Mouse (Mus musculus): ENCODE results near the gene Gamt. TPM values are rescaled to one million over a fixed set of nuclear protein-coding genes. Genes with fewer than 3 reads are reported as not detected.
A peak's percentile ranks its signal among the peaks of the same experiment; 100 is the strongest.

Gamt gene
- polyA plus RNA-seq, 1 experiment from 2014 or later: 28.1 TPM

GRCm38 (mm10) chr10:80297526-80298133 is 36.8 kb upstream of the Gamt start:
- no peaks in the 10 kb centered on the region for H3K9me3 ChIP-seq
- 0 out of 2 replicates have a peak overlapping the region, but pooled peaks have one; percentile 43 for H3K4me3 ChIP-seq
- no peaks in the 10 kb centered on the region; the same call in none of the 2 replicates for H3K27me3 ChIP-seq
- WGBS: 76% methylated on average over 8 of the region's 8 CpGs
- peaks cover 91% of the 10 kb centered on the region for H3K4me1 ChIP-seq
- peaks cover 28% of the 10 kb centered on the region for H3K36me3 ChIP-seq
- H3K9ac ChIP-seq (replicated peaks): peak overlapping the region; percentile 98
- peak overlapping the region; percentile 79 for H3K4me2 ChIP-seq (replicated peaks)
- H3K27ac ChIP-seq (replicated peaks): peak overlapping the region; percentile 98
- no peak for ATAC-seq (ENCODE audit: low FRiP score, low read depth)

GRCm38 (mm10) chr10:80296824-80297223 is 36.0 kb upstream of the Gamt start:
- H3K4me2 ChIP-seq (replicated peaks): peak overlapping the region; percentile 79
- WGBS: 74% methylated on average over 5 of the region's 5 CpGs
- no peaks in the 10 kb centered on the region for H3K9me3 ChIP-seq
- peak overlapping the region; percentile 98 for H3K27ac ChIP-seq (replicated peaks)
- H3K36me3 ChIP-seq: peaks cover 19% of the 10 kb centered on the region
- peaks cover 86% of the 10 kb centered on the region for H3K4me1 ChIP-seq
- ATAC-seq (ENCODE audit: low FRiP score, low read depth): no peak
- H3K4me3 ChIP-seq: peak overlapping the region; percentile 43
- no peaks in the 10 kb centered on the region; the same call in none of the 2 replicates for H3K27me3 ChIP-seq
- peak overlapping the region; percentile 49 for H3K9ac ChIP-seq (replicated peaks)

- peaks cover 19% of the 10 kb centered on the region for H3K36me3 ChIP-seq
- H3K4me2 ChIP-seq (replicated peaks): peak within 1 kb of the TSS; percentile 79
- peak within 1 kb of the TSS; percentile 98 for H3K27ac ChIP-seq (replicated peaks)
- no peaks in the 10 kb centered on the region; the same call in none of the 2 replicates for H3K27me3 ChIP-seq
- H3K4me3 ChIP-seq: peak within 1 kb of the TSS; percentile 43
- H3K4me1 ChIP-seq: peaks cover 80% of the 10 kb centered on the region
- peak; percentile 48 for ATAC-seq (ENCODE audit: low FRiP score, low read depth)
- peak within 1 kb of the TSS; percentile 49 for H3K9ac ChIP-seq (replicated peaks)
- WGBS: 1% methylated on average over 26 of the region's 26 CpGs
- no peaks in the 10 kb centered on the region for H3K9me3 ChIP-seq
Measured at GRCm38 (mm10) chr10:80295618-80296425, 35.0 kb upstream of the Gamt start, which contains the start of gene Apc2. TSS of gene Apc2 (plus strand) at chr10:80295977.

GRCm38 (mm10) chr10:80294788-80295303 is 34.0 kb upstream of the Gamt start:
- Histone ChIP-seq H3K27me3 (no peaks in the 10 kb centered on the region; the same call in none of the 2 replicates), H3K36me3 (peaks cover 19% of the 10 kb centered on the region), H3K9me3 (no peaks in the 10 kb centered on the region), H3K9ac (replicated peaks) (no peak overlapping the region; the same call in 1 of the 2 replicates), H3K27ac (replicated peaks) (peak overlapping the region; percentile 98; the same call in 1 of the 2 replicates), H3K4me2 (replicated peaks) (peak overlapping the region; percentile 1; the same call in 1 of the 2 replicates), H3K4me3 (no peak overlapping the region), H3K4me1 (peaks cover 71% of the 10 kb centered on the region)
- no peak for ATAC-seq (ENCODE audit: low FRiP score, low read depth)
- WGBS: 52% methylated on average over 7 of the region's 7 CpGs

- H3K4me3 ChIP-seq: peak overlapping the region; percentile 1; the same call in 1 of the 2 replicates
- H3K27ac ChIP-seq (replicated peaks): no peak overlapping the region
- no peak for ATAC-seq (ENCODE audit: low FRiP score, low read depth)
- H3K9me3 ChIP-seq: no peaks in the 10 kb centered on the region
- peak overlapping the region; percentile 1; the same call in 1 of the 2 replicates for H3K4me2 ChIP-seq (replicated peaks)
- no peak overlapping the region; the same call in 1 of the 2 replicates for H3K9ac ChIP-seq (replicated peaks)
- H3K4me1 ChIP-seq: peaks cover 65% of the 10 kb centered on the region
- no peaks in the 10 kb centered on the region; the same call in 1 of the 2 replicates for H3K27me3 ChIP-seq
- 77% methylated on average over 4 of the region's 4 CpGs for WGBS
- peaks cover 20% of the 10 kb centered on the region for H3K36me3 ChIP-seq
Measured at GRCm38 (mm10) chr10:80294311-80294710, 33.5 kb upstream of the Gamt start.

GRCm38 (mm10) chr10:80293325-80293724 is 32.5 kb upstream of the Gamt start:
- Histone ChIP-seq H3K27me3 (no peaks in the 10 kb centered on the region; the same call in 1 of the 2 replicates), H3K27ac (replicated peaks) (peak overlapping the region; percentile 91), H3K9me3 (no peaks in the 10 kb centered on the region), H3K36me3 (peaks cover 30% of the 10 kb centered on the region), H3K4me2 (replicated peaks) (peak overlapping the region; percentile 96), H3K9ac (replicated peaks) (peak overlapping the region; percentile 99), H3K4me1 (peaks cover 57% of the 10 kb centered on the region), H3K4me3 (peak overlapping the region; percentile 94)
- no peak for ATAC-seq (ENCODE audit: low FRiP score, low read depth)
- 25% methylated on average over 14 of the region's 14 CpGs for WGBS

GRCm38 (mm10) chr10:80292251-80293146 is 31.7 kb upstream of the Gamt start, which contains the start of gene Rps15:
TSS of gene Rps15 (plus strand) at chr10:80292453.
- ATAC-seq (ENCODE audit: low FRiP score, low read depth): peak; percentile 77
- Histone ChIP-seq H3K36me3 (peaks cover 37% of the 10 kb centered on the region), H3K9ac (replicated peaks) (peak within 1 kb of the TSS; percentile 99), H3K9me3 (no peaks in the 10 kb centered on the region), H3K4me1 (peaks cover 48% of the 10 kb centered on the region), H3K4me3 (peak within 1 kb of the TSS; percentile 94), H3K4me2 (replicated peaks) (peak within 1 kb of the TSS; percentile 96), H3K27ac (replicated peaks) (peak within 1 kb of the TSS; percentile 91), H3K27me3 (no peaks in the 10 kb centered on the region; the same call in 1 of the 2 replicates)
- under 1% methylated on average over 72 of the region's 72 CpGs for WGBS

GRCm38 (mm10) chr10:80288657-80289056 is 27.8 kb upstream of the Gamt start:
- Histone ChIP-seq H3K4me2 (replicated peaks) (no peak overlapping the region), H3K4me3 (no peak overlapping the region), H3K4me1 (peaks cover 12% of the 10 kb centered on the region), H3K9me3 (no peaks in the 10 kb centered on the region), H3K27me3 (no peaks in the 10 kb centered on the region; the same call in 1 of the 2 replicates), H3K27ac (replicated peaks) (no peak overlapping the region), H3K9ac (replicated peaks) (no peak overlapping the region), H3K36me3 (peaks cover 59% of the 10 kb centered on the region)
- no peak for ATAC-seq (ENCODE audit: low FRiP score, low read depth)
- 77% methylated on average over 8 of the region's 8 CpGs for WGBS

GRCm38 (mm10) chr10:80288097-80288496 is 27.3 kb upstream of the Gamt start:
- no peak overlapping the region for H3K4me3 ChIP-seq
- H3K9ac ChIP-seq (replicated peaks): no peak overlapping the region
- no peak for ATAC-seq (ENCODE audit: low FRiP score, low read depth)
- H3K4me2 ChIP-seq (replicated peaks): no peak overlapping the region
- no peaks in the 10 kb centered on the region; the same call in 1 of the 2 replicates for H3K27me3 ChIP-seq
- H3K9me3 ChIP-seq: no peaks in the 10 kb centered on the region
- peaks cover 61% of the 10 kb centered on the region for H3K36me3 ChIP-seq
- 95% methylated on average over 12 of the region's 12 CpGs for WGBS
- H3K4me1 ChIP-seq: peaks cover 7% of the 10 kb centered on the region
- no peak overlapping the region for H3K27ac ChIP-seq (replicated peaks)

- Histone ChIP-seq H3K36me3 (peaks cover 87% of the 10 kb centered on the region), H3K27me3 (no peaks in the 10 kb centered on the region; the same call in 1 of the 2 replicates), H3K4me2 (replicated peaks) (no peak overlapping the region), H3K27ac (replicated peaks) (0 out of 2 replicates have a peak overlapping the region, but pooled peaks have one; percentile 15), H3K4me3 (no peak overlapping the region), H3K4me1 (peaks cover 3% of the 10 kb centered on the region; the same call in 1 of the 2 replicates), H3K9me3 (no peaks in the 10 kb centered on the region), H3K9ac (replicated peaks) (no peak overlapping the region; the same call in 1 of the 2 replicates)
- 76% methylated on average over 9 of the region's 15 CpGs for WGBS
- no peak for ATAC-seq (ENCODE audit: low FRiP score, low read depth)
Measured at GRCm38 (mm10) chr10:80285222-80286070, 24.6 kb upstream of the Gamt start.

Data from midbrain, embryonic 12.5 days (tissue).